Mouse (Mus musculus): ENCODE data around the gene Rln3.
A peak's percentile ranks its signal among the peaks of the same experiment; 100 is the strongest.

Gene Rln3

GRCm38 (mm10) chr8:83996567-83997505 is 48.0 kb downstream of the Rln3 start:
- peak; percentile 70 for DNase-seq (ENCODE audit: low spot score in 2 of 2)

GRCm38 (mm10) chr8:83995973-83996372 is 48.8 kb downstream of the Rln3 start:
- DNase-seq (ENCODE audit: low spot score in 2 of 2), result no peak

- no peak for DNase-seq (ENCODE audit: low spot score in 2 of 2)
Observed at GRCm38 (mm10) chr8:83994030-83994429, 50.8 kb downstream of the Rln3 start.
